Mouse (Mus musculus) T-helper 2 cell (primary cell): ENCODE data around the gene Alk.

Experiments
- in situ Hi-C: fragments of 300-600 bp; cut with MboI, MseI; formaldehyde crosslinking; loops from one replicate; pipeline ENCODE4 v1.15.1; 2025; ENCODE audit warnings: high pct_unique_total_duplicates

Alk gene

DNA sequence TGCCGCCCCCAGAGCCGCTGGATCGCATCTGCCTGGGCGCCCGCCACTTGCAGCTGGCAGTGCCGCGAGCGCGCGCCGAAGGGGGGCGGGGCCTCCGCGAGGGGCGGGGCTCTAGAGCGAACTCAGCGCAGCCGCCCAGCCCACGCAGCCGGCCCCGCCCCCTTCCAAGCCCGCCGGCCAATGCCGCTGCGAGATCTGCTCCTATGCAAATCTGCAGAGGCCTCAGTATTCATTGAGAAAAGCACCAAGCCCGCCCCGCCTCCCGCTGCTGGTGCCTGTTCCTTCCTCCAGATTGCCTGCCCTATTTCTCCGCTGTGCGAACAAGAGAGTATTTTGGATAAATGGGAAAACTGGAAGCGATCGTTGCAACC is at the start of gene Alk:
Alk (minus strand) TSS at position 18 of the 371 bp plus-strand sequence.
- in situ Hi-C loops, result loop anchor here (5.0 kb wide), 1 partner anchor 178 kb away; no protein-coding TSS in a partner anchor

DNA sequence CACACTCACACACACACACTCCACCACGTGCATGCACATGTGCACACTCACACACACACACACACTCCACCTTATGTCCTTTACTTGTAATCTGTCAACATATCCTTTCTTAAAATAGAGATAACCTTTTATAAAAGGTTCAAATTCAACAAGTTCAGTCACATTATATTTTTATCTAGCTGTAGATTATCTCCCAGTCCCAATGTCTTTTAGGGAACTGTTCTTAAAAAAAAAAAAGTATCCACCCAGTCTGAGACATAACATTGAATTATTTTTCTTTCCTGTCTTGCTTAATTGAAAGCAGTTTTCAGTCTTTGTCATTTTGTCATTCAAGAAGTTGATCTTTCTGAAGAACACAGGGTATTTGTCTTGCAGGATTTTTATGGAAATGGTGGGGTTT is 48.4 kb upstream of the Alk start:
- in situ Hi-C loops, result no loop called here

DNA sequence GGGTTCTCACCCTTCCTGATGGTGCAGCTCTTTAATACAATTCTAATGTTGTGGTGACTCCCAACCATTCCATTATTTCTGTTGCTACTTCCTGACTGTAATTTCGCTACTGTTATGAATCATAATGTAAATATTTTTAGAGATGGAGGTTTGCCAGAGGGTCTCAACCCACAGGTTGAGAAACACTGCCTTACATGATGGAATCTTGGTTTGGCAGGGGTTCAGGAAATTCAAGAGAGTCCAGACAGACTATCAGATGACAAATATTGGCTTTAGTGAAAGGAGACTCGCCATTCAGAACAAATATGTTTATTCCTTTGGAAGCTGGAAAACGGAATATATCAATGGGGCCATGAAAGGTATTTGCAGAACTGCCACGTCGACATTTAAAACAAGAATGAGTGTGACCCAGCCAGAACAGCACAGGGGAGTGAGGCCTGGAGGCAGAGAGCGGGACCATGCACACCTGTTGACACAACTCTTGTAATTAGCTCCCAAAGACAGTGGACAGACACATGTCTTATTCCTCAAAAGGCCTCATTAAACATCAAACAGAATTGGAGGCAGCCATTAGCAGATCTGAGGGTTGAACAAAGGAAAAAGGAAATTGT is 44.3 kb upstream of the Alk start:
- in situ Hi-C loops, result no loop called here

DNA sequence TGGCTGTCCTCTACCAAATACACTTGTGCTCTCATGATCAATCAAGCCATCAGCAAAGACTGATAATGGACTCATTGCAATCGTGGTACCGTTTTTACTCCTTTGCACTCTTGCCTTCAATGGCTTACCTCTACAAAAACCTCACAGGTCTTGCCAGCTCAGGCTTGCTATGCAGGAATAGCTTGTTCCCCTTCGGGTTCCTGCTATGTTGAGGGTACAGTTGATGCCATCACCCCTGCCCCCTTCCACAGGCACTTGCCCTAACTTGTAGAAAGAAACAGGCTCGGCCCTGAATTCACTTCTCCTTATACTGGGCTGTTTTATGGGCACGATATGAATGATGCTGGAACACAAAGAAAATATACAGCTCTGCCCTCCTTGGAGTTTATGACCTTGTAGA is 41.7 kb upstream of the Alk start:
- in situ Hi-C loops, result no loop called here

DNA sequence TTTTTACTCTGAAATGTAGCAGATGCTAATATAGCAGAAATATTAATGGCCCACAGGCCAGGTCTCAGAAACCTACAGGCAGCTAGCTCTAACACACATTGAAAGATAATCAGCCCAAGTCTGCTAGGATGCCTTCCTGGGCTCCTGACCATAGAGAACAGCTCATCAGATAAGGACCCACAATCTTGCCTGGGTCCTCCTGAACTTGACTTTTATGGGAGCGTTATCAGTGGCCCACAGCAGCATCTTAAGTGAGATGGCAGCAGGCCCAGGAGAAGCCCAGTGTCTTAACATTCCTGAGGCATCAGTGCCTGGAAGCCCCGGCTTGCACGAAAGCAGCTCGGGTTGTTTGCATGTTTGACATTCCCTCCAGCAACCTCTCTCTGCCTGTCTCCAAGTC is 35.7 kb upstream of the Alk start:
- in situ Hi-C loops, result no loop called here

DNA sequence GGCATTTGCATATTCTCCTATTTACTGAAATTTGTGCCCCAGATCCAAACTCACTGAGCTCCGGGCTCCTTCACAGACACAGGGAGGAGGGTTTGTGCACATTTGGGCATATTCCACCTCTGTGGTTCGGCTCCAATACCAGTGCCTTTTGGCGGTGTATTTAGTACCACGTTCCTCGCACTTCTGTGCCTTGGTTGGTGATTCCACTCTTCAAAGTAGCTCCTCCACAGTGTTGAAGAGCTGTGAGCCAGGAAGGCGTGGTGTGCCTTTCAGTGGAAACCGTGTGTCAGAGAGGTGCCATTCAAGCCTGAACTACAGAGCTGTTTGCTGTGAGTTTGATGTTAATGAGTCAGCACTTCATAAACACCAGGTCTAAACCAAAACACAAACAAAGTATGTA is 35.0 kb upstream of the Alk start:
- in situ Hi-C loops, result no loop called here

DNA sequence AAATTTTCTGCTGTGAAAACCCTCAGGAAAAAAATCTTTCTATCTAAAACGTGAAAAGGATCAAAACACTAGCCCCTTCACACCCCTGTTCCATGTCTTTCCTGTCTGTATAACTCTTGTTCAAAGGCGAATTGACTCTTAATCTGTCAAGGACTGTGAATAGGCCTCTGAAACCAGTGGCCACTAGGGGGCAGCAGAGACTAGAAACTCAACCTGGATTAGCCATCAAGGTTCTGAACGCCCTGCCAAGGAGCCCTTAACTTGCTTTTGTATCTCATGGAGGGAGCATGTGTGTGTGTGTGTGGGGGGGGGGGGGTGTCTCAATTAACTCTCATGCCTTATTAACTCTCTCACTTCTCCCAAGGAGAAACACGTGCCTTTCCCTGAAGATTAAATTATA is 1.8 kb upstream of the Alk start:
- in situ Hi-C loops, result no loop called here

DNA sequence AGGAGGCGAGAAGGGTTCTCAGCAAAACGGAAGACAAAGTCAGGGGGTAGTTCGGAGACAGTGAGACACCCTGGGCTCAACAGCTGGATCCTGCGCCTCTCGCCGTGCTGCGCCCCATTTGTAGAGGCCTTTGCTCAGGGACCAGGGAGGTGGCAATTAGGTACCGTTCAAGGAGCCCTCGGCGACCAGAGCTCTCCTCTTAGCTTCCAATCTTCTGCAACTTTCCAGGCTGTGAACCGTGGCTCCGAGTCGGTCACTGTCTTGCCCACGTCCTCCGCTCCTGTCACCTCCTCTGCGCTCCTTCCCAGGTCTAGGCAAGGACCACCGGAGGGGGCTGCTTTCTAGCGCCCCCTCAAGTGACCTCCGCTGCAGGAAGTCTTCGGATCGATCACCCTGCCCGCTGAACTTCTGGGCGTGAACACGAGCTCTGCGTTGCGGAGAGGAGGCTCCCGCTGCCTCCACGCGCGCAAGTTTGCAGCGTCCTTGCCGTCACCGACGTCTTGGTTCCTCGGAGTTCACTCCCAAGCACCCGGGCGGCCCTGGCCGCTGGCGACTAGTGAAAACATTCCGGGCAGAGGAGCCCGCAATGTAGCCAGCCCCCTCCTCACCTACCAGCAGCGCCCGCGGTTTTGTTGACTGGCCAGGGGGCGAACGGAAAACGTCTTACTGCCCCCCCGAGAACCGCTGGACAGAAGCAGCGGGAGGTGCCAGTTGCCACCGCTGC is 379 bp downstream of the Alk start:
- in situ Hi-C loops, result loop anchor here (5.0 kb wide), 1 partner anchor 178 kb away; no protein-coding TSS in a partner anchor

DNA sequence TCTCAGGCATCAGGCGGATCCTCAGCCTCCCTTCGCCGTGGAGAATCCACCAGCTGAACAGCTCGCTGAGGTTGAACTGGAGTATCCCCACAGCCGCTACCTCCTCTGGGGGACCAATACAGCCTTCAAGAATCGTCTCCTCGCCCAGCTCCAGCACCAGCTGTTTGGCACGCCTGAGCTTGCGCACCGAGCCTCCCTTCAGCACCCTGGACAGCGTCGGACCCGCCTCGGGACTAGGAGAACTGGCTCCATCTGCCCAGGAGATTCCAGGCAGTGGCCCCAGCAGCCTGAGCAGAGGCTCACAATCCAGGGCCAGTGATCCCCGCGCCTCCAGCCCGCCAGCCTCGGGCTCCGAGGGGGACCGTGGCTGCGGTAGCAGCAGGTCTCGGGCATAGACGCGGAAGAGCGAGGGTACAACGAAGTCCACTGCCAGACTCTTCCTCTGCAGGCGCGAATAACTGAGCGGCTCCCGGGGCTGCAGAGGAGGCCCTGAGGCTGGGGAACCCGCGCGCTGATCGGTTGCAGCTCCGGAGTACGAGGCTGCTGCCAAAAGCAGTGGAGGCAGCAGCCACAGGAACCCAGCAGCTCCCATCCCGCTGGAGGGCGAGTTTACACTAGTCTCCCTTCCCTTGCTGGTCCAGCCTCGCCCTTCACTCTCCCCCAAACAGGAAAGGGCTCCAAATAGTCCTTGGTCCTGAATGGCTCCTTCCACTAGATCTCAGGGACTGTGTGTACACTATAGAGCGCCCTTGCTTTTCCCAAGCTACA is 1.1 kb downstream of the Alk start:
- in situ Hi-C loops, result loop anchor here (5.0 kb wide), 1 partner anchor 179 kb away; no protein-coding TSS in a partner anchor

DNA sequence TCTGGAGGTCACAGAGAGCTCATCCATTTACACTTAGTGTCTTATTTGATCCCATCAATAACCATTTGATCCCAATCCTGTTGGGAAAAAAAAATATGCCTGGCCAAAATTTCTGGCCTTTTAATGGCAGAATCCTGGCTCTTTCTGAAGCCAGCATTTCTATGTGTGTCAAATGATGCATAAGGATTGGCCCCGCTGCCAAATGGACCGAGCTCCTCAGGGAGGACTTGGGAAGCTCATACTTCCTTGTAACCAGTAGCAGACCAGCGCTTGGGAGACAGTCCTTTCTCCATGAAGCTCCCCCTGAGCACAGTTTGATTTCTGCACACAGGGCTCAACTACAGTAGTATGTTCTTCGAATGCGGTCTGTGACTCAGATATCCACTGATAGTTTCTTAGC is 3.6 kb downstream of the Alk start:
- in situ Hi-C loops, result loop anchor here (5.0 kb wide), 1 partner anchor 181 kb away; no protein-coding TSS in a partner anchor

DNA sequence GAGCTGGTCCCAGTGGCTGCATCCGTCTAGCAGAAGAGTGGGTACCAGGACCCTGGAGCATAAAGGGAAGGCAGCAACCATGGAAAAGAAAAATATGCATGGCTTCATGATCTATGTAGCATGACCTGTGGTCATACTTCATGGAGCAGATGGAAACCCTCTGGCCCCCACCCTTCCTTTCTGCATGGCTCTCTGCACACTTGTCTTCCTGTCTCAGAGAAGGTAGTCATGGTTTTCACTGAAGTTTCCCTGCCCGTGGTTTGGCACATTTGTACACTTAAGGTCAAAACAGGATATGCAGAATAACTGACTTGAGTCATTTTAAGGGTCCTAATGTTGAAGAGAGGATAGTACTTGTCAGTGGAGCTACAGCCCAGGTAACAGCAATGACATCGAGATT is 16.8 kb downstream of the Alk start:
- in situ Hi-C loops, result no loop called here

DNA sequence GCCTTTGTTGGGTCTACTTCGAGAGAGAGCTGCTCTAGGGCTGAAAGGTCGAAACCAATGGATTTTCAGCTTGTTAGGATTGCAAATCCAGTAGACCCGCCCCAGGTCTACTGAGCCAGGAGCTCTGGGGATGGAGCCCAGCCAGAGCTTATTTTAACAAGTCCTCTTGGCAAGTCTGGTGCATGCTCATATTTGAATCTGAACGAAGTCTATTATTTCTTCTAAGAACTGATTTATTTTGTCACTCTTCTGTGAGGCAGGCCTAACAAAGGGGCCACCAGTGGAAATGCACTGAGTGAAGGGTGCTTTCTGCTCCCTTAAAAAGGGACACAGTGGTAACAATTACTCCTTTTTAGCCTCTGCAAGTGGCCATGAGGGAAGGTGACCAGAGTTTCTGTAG is 24.3 kb downstream of the Alk start:
- in situ Hi-C loops, result no loop called here

DNA sequence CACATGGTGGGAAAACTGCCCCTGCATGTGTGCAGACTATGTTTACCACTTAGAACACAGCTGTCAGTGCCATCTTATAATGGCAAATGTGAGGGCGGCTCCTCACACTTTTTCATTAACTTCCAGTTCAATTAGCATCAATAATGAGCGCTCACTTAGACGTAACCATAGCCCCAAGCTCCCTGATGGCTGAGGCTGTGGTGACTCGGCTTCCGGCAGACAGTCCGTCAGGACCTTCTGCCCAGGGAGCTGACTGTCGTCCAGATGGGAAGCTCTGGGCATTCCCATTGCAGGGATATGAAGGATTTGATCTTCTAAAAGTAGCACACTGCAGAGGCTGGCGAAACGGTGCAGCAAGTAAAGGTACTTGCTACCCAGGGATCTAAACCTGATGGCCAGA is 25.1 kb downstream of the Alk start:
- in situ Hi-C loops, result no loop called here

DNA sequence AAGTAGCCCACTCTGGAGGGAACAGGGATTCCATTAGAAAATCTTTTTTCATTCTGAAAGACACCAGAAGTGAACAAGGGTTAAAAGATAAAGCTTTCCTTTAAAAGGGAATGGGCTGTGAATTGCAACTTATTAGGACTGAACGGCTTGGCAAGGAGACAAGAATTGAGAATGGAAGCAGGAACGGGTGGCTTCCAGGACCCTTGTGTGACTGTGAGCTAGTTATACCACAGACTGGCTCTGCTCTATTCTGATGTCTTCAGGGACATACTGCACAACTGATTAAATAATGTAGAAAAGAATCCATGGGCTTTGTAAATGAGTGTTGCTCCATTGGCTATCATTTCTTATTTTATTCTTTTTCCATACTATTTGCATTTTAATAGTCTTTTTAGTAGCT is 33.0 kb downstream of the Alk start:
- in situ Hi-C loops, result no loop called here

DNA sequence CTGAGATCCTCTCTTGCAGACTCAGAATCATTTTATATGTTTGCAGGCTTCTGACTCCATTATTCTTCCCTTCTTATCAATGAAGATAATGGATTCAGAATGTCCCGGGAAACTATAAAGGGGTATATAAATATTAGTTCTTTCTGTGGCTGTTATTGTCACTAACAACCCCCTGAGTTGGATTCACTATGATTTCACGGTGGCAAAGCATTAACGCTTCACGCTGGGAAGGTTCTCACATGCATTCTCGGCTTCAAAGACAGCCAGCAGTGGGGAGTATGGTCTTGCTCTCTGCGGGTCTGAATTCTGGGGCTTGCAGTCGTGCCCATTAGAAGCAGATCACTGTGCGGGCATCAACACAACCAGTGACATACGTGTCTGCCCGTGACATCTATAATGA is 34.9 kb downstream of the Alk start:
- in situ Hi-C loops, result no loop called here

DNA sequence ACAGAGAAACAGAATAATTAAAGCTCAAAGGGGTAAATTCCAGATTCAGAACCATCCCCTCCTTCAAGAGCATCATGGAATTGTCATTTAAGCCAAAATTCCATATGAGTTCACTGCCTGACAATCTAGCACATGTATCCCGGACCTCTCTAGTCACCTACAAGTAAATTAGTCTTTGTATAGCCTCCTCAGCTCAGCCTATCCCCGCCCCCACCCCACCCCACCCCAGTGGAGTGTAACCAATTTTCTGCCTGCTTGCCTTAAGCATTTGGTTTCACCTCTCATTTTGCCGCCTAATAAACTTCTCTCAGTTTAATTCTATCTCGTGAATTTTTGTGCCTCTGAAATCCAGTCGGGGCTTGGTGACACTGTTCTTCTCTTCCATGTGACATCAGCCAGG is 41.0 kb downstream of the Alk start:
- in situ Hi-C loops, result no loop called here

DNA sequence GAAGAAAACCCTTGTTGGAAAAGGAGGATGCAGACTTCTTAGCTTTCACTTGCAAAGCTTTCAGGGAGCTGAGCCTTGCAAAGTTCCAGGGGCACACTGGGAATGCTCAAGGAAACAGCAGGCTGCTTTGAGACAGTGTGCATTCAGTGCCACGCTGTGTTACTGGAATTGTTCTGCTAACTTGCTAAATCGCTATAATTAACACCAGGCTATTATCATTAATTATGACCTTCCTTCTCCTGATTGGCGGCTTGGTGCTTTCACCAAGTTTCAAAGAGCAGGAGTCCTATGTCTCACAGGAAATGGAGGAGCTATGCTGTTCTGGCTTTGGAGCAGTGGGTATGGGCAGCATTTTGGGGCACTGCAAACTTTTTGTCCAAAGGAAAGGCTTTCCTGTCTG is 43.0 kb downstream of the Alk start:
- in situ Hi-C loops, result no loop called here

DNA sequence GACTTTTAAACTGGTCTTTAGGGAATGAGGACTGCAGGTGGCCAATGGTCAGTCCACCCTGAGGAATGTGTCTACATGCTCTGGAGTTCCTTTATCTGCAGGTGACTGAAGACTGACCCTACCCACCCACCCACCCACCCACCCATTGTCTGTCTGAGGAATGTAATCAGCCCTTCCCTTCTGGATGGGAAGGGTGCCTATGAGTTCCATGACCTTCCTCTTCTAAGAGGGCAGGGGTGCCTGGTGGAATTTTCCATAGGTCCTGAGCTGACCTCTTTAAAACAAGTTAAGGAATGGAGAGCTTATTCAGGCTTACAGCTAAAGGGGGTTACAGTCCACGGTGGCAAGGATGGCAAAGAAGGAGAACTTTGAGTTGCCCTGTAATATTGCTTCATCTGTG is 43.7 kb downstream of the Alk start:
- in situ Hi-C loops, result no loop called here

DNA sequence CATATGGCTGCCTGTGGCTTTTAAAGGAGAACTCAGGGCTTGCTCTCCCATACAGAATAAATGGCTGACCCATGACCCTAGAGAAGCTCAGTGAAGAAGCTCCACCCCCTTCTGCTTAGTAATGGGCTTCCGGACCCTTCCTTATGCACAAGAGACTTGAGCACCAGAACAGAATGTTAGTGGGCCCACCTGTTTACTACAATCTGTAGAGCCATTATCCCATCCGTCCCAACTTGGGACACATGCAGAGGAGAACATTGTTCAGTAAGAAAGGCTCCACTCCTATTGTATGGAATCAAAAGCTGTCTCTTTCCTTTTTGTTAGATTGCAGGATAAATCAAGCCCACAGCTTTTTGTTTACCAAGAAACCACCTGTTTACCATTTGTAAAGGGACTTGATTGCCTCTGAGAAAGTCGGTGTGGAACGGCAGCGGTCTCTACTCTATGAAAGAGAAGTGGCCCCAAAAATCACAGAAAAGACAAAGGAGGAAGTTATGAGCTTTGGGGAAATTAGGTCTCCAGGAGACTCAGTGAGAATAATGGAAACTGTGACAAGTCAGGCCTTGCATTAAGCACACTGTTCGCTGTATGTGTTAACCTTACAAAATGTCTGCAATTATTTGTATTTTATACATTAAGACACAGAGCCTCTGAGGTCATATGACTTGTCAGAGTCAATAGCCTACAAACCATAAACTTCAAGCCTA is 47.2 kb downstream of the Alk start:
- in situ Hi-C loops, result no loop called here

DNA sequence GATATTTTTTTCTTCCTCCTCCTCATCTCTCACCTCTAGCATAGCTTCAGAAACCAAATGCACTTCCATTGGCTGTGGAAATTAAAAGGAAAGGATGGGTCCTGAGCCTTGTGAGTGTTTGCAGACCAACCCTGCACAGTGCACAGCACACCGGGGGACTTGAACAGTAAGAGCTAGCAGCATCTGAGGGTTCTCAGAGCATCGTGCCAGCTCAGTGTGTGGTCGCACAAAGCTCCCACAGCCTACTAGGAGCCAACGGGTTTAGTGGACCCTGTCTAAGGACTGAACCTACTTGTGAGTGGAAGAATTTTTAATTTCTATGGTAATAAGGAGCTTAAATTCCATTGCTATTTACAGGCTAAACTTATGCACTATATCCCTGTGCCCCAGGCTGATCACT is 58.2 kb downstream of the Alk start:
- in situ Hi-C loops, result no loop called here

DNA sequence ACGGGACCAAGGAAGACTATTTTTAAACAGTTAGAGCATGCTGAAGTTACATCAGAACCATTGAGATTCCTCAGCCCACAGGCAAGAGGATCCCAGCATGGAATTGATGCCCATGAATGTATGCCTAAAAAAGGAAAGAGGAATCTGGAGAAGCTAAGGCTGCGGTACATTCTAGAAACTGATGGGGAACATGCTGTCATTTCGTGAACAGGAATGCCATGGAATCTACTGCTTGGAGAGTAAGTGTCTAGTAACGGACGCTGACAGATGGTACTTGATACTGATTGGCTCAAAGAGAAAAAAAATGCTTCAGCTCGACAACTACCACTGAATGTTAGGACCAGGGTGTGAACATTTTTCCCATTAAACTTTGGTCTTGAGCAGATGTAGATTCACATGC is 69.1 kb downstream of the Alk start:
- in situ Hi-C loops, result no loop called here

DNA sequence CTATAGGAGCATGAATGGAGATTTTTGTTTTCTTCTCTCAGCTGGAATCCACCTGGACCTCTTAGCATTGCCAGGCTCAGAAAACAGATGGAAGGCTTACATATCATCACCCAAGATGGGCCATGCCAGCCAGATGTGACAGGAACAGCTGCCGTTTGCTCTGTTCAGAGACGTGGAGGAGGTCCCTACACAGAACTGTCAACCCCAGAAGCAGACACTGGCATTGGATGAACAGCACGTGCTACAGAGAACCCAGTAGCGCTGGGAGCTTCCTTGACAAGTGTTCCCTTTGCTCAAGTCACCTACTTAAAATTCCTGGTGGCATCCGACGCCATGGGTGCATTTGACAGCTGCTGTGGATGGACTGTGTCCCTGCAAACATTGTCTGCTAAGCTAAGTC is 72.2 kb downstream of the Alk start:
- in situ Hi-C loops, result no loop called here
